Mouse (Mus musculus) liver, postnatal 0 days (tissue): ENCODE measurements around the gene Hnrnpul2. TPM values are rescaled to one million over a fixed set of nuclear protein-coding genes. Genes with fewer than 3 reads are reported as not detected.
"Not testable (repeated sequence)": the region's sequence is repeated elsewhere in the genome, so short reads cannot be mapped to it uniquely, and the experiment has no call there.

Source experiments
- ATAC-seq: fragments of 200-750 bp; cut with Nextera tagmentation; 2 replicates; pipeline ENCODE4 v1.8.0; 2017; ENCODE audit warnings: mild to moderate bottlenecking, moderate library complexity
- DNase-seq: peaks from one replicate; pipeline ENCODE4 v3.0.0-alpha.2; 2016
- H3K27ac ChIP-seq: fragments of 300-500 bp; sonication (generic); 2 replicates; pipeline ENCODE4 v1.5.1; 2014; ENCODE audit warnings: antibody characterized with exemption, moderate library complexity, mild to moderate bottlenecking, low read depth
- H3K27me3 ChIP-seq: fragments of 300-500 bp; sonication (generic); 2 replicates; pipeline ENCODE4 v1.6.1; 2014; ENCODE audit warnings: low read length, control low read depth, mixed read lengths; ENCODE audit not compliant: insufficient read depth
- H3K36me3 ChIP-seq: fragments of 300-500 bp; sonication (generic); replicated peaks from 2 replicates; pipeline ENCODE4 v1.6.1; 2014; ENCODE audit warnings: mild to moderate bottlenecking, control low read depth, low read length, moderate library complexity, mixed read lengths; ENCODE audit not compliant: insufficient read depth
- H3K4me1 ChIP-seq: fragments of 300-500 bp; sonication (generic); 2 replicates; pipeline ENCODE4 v1.6.1; 2014; ENCODE audit warnings: antibody characterized with exemption, mild to moderate bottlenecking, control low read depth; ENCODE audit not compliant: insufficient read depth
- H3K4me2 ChIP-seq: fragments of 300-500 bp; sonication (generic); 2 replicates; pipeline ENCODE4 v1.6.1; 2014; ENCODE audit warnings: low read depth, mild to moderate bottlenecking, low read length, moderate library complexity, mixed read lengths
- H3K4me3 ChIP-seq: fragments of 300-500 bp; sonication (generic); 2 replicates; pipeline ENCODE4 v1.5.1; 2014; ENCODE audit warnings: low read depth, low read length
- H3K9ac ChIP-seq: fragments of 300-500 bp; sonication (generic); replicated peaks from 2 replicates; pipeline ENCODE4 v1.6.1; 2014; ENCODE audit warnings: mild to moderate bottlenecking, moderate library complexity
- H3K9me3 ChIP-seq: fragments of 300-500 bp; sonication (generic); 2 replicates; pipeline ENCODE4 v1.6.1; 2016; ENCODE audit warnings: mild to moderate bottlenecking, control low read depth, low read length, mixed read lengths
- CTCF ChIP-seq: sonication (generic); IDR thresholded peaks from 2 replicates; pipeline ENCODE4 v1.5.1; 2016; ENCODE audit warnings: antibody characterized with exemption, low read depth
- EP300 ChIP-seq: IDR thresholded peaks from 2 replicates; pipeline ENCODE4 v1.6.1; 2016; ENCODE audit warnings: antibody characterized with exemption, low read depth, mild to moderate bottlenecking
- WGBS: fragments of 180-500 bp; shearing (Covaris S2); extraction: QIAGEN DNeasy Blood & Tissue Kit; methylation state at CpG from one replicate; pipeline ENCODE4 v1.1.7; 2014; ENCODE audit not compliant: insufficient replicate concordance; 5-methylcytosine and 5-hydroxymethylcytosine counted together
- polyA plus RNA-seq: library from polyadenylated mRNA; unstranded; fragments of >200 nt; fragmentation: Nextera tagmentation; extraction: Ambion mirVana; gene quantifications from 2 replicates; pipeline ENCODE4 v1.2.1, GENCODE M21; 2015

The Hnrnpul2 gene
- polyA plus RNA-seq, 1 experiment from 2014 or later: 2.1 TPM

- peak within 1 kb of the TSS; percentile 15; the same call in 1 of the 2 replicates for H3K4me2 ChIP-seq
- TF ChIP-seq EP300: no peak
- TF ChIP-seq CTCF: no peak
Observed at GRCm38 (mm10) chr19:8829660-8830059, 9.8 kb downstream of the Hnrnpul2 start, which contains the start of gene AC129217.1. AC129217.1 (plus strand) TSS chr19:8829773.

GRCm38 (mm10) chr19:8830664-8831063 lies 10.9 kb downstream of the Hnrnpul2 start:
- ATAC-seq (no peak), DNase-seq (no peak)
- no peak overlapping the region for H3K27ac ChIP-seq
- no peak overlapping the region for H3K4me2 ChIP-seq
- H3K9me3 ChIP-seq: no peaks in the 10 kb centered on the region
- no peaks in the 10 kb centered on the region for H3K4me1 ChIP-seq
- H3K4me3 ChIP-seq: no peak overlapping the region
- TF ChIP-seq EP300 (no peak), CTCF (no peak)
- H3K9ac ChIP-seq: no peak overlapping the region; the same call in 1 of the 2 replicates
- H3K27me3 ChIP-seq: no peaks in the 10 kb centered on the region
- WGBS: 95% methylated on average over 8 of the region's 8 CpGs
- peaks cover 92% of the 10 kb centered on the region for H3K36me3 ChIP-seq

More at GRCm38 (mm10) chr19:8829660-8830059, 9.8 kb downstream of the Hnrnpul2 start, which contains the start of gene AC129217.1:
- no peaks in the 10 kb centered on the region for H3K4me1 ChIP-seq
- peaks cover 97% of the 10 kb centered on the region for H3K36me3 ChIP-seq
- H3K9ac ChIP-seq: no peak within 1 kb of the TSS; the same call in 1 of the 2 replicates
- H3K9me3 ChIP-seq: no peaks in the 10 kb centered on the region
- DNase-seq: no peak
- 46% methylated on average over 8 of the region's 8 CpGs for WGBS
- no peaks in the 10 kb centered on the region for H3K27me3 ChIP-seq
- peak; percentile 33; the same call in 1 of the 2 replicates for ATAC-seq
- peak within 1 kb of the TSS; percentile 44 for H3K27ac ChIP-seq
- no peak within 1 kb of the TSS for H3K4me3 ChIP-seq

GRCm38 (mm10) chr19:8831262-8831661 lies 11.5 kb downstream of the Hnrnpul2 start:
- no peak for ATAC-seq
- TF ChIP-seq EP300 (no peak), CTCF (peak; percentile 16)
- 86% methylated on average over 11 of the region's 11 CpGs for WGBS

DNA sequence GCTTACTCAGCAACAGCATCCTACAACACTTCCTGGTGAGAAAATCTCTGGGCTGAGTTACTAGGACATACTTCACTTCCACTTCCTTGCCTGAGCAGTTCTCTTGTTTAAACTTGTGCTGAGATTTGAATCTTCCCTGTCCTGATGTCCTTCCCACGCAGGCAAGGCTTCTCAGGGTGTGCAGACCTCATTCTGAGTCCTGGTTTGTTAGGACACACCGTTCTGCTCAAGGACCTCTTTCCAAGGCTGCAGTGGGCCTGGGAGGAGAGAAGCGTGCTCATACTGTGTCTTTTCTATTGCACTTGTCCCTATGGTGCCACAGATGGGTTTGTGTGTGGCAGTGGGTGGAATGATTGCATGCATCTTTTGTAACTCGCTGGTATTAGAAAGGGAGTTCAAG lies 13.2 kb downstream of the Hnrnpul2 start:
- no peak overlapping the region for H3K4me2 ChIP-seq
- no peak overlapping the region for H3K4me3 ChIP-seq
- H3K27me3 ChIP-seq: no peaks in the 10 kb centered on the region
- peaks cover 72% of the 10 kb centered on the region for H3K36me3 ChIP-seq
- 87% methylated on average over 4 of the region's 4 CpGs for WGBS
- DNase-seq: no peak
- H3K4me1 ChIP-seq: peaks cover 4% of the 10 kb centered on the region
- H3K9ac ChIP-seq: no peak overlapping the region
- no peak overlapping the region for H3K27ac ChIP-seq
- TF ChIP-seq CTCF: no peak
- no peak for TF ChIP-seq EP300
- ATAC-seq: no peak
- H3K9me3 ChIP-seq: no peaks in the 10 kb centered on the region

More at GRCm38 (mm10) chr19:8831262-8831661, 11.5 kb downstream of the Hnrnpul2 start:
- no peak for DNase-seq
- H3K27ac ChIP-seq: no peak overlapping the region
- no peak overlapping the region for H3K4me2 ChIP-seq
- no peak overlapping the region for H3K4me3 ChIP-seq
- no peaks in the 10 kb centered on the region for H3K9me3 ChIP-seq
- H3K4me1 ChIP-seq: no peaks in the 10 kb centered on the region
- peaks cover 89% of the 10 kb centered on the region for H3K36me3 ChIP-seq
- H3K27me3 ChIP-seq: no peaks in the 10 kb centered on the region
- H3K9ac ChIP-seq: no peak overlapping the region

- peaks cover 32% of the 10 kb centered on the region for H3K4me1 ChIP-seq
- H3K36me3 ChIP-seq: peaks cover 39% of the 10 kb centered on the region
- WGBS: 95% methylated on average over 10 of the region's 10 CpGs
- H3K4me3 ChIP-seq, H3K9me3 ChIP-seq, H3K27me3 ChIP-seq, DNase-seq, H3K4me2 ChIP-seq, H3K9ac ChIP-seq, ATAC-seq, H3K27ac ChIP-seq: not testable (repeated sequence)
Observed at GRCm38 (mm10) chr19:8836327-8836726, 16.5 kb downstream of the Hnrnpul2 start.

DNA sequence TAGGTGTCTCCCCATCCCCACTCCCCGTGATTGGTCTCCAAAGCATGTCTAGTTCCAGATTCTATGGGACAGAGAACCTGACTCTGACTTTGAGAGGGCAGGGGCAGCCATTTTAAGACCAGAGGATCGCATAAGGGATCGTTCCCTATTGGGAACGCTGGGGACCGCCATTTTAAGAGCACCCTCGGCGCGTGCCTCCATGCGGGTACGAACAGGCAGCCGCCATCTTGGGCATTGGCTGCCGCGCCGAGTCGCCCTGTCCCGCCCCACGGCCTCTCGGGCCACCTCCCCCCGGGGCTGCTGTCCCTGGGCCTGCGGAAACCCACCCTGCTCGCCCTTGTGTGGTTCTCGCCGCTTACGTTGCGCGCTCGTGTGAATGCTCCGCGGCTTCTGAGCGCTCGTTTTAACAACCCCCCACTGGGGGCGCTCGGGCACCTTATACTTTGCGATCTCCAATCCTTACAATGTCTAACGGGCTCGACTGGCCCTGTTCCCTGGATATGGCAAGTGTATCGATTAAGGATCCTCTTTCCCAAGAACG lies 17.5 kb downstream of the Hnrnpul2 start, which contains the start of gene Bscl2:
Bscl2 (plus strand) TSS at position 217 of the 541 bp plus-strand sequence.
- H3K4me3 ChIP-seq: peak within 1 kb of the TSS; percentile 63
- no peaks in the 10 kb centered on the region for H3K27me3 ChIP-seq
- H3K4me1 ChIP-seq: peaks cover 32% of the 10 kb centered on the region
- DNase-seq (peak; percentile 86), ATAC-seq (peak; percentile 84)
- H3K9me3 ChIP-seq: no peaks in the 10 kb centered on the region
- H3K27ac ChIP-seq: peak within 1 kb of the TSS; percentile 91
- peak; percentile 70 for TF ChIP-seq CTCF
- no peak; the same call in 1 of the 2 replicates for TF ChIP-seq EP300
- peak within 1 kb of the TSS; percentile 97 for H3K4me2 ChIP-seq
- H3K9ac ChIP-seq: peak within 1 kb of the TSS; percentile 77
- peaks cover 29% of the 10 kb centered on the region for H3K36me3 ChIP-seq
- WGBS: 1% methylated on average over 38 of the region's 38 CpGs
